Mouse (Mus musculus) liver, embryonic 14.5 days (tissue): ENCODE measurements around the gene Myof.

Experiments used
- CTCF ChIP-seq: IDR thresholded peaks from 2 replicates; pipeline ENCODE4 v1.5.1; 2016; ENCODE audit warnings: antibody characterized with exemption, low read depth, control low read depth
- EP300 ChIP-seq: IDR thresholded peaks from 2 replicates; pipeline ENCODE4 v1.6.1; 2016; ENCODE audit warnings: antibody characterized with exemption, low read depth

GRCm38 (mm10) chr19:37937092-37937491 is 106.3 kb downstream of the Myof start:
- TF ChIP-seq CTCF, result no peak
- TF ChIP-seq EP300, result no peak
